Mouse (Mus musculus) lung, embryonic 14.5 days (tissue): ENCODE measurements around the gene Grm8. TPM values are rescaled to one million over a fixed set of nuclear protein-coding genes. Genes with fewer than 3 reads are reported as not detected.

Experiments
- ATAC-seq: fragments of 200-750 bp; cut with Nextera tagmentation; 2 replicates; pipeline ENCODE4 v1.8.0; 2017; ENCODE audit warnings: mild to moderate bottlenecking, moderate TSS enrichment, moderate library complexity; ENCODE audit not compliant: insufficient read depth
- DNase-seq: peaks from one replicate; pipeline ENCODE4 v3.0.0-alpha.2; 2015
- H3K27ac ChIP-seq: fragments of 300-500 bp; sonication (generic); 2 replicates; pipeline ENCODE4 v1.5.1; 2014; ENCODE audit warnings: low read depth, mild to moderate bottlenecking, moderate library complexity
- H3K27me3 ChIP-seq: fragments of 300-500 bp; sonication (generic); 2 replicates; pipeline ENCODE4 v1.6.1; 2014; ENCODE audit warnings: low read length, control low read depth; ENCODE audit not compliant: insufficient read depth
- H3K36me3 ChIP-seq: fragments of 300-500 bp; sonication (generic); 2 replicates; pipeline ENCODE4 v1.6.1; 2014; ENCODE audit warnings: control low read depth; ENCODE audit not compliant: insufficient read depth
- H3K4me1 ChIP-seq: fragments of 300-500 bp; sonication (generic); 2 replicates; pipeline ENCODE4 v1.6.1; 2014; ENCODE audit warnings: antibody characterized with exemption, control low read depth; ENCODE audit not compliant: insufficient read depth
- H3K4me2 ChIP-seq: fragments of 300-500 bp; sonication (generic); 2 replicates; pipeline ENCODE4 v1.6.1; 2014; ENCODE audit warnings: mild to moderate bottlenecking
- H3K4me3 ChIP-seq: fragments of 300-500 bp; sonication (generic); 2 replicates; pipeline ENCODE4 v1.5.1; 2014; ENCODE audit warnings: low read depth, low read length
- H3K9ac ChIP-seq: fragments of 300-500 bp; sonication (generic); 2 replicates; pipeline ENCODE4 v1.6.1; 2014
- H3K9me3 ChIP-seq: fragments of 300-500 bp; sonication (generic); 2 replicates; pipeline ENCODE4 v1.6.1; 2016; ENCODE audit warnings: low read depth, low read length, control low read depth
- CTCF ChIP-seq: IDR thresholded peaks from 2 replicates; pipeline ENCODE4 v1.5.1; 2016; ENCODE audit warnings: antibody characterized with exemption, low read depth
- WGBS: fragments of 180-500 bp; shearing (Covaris S2); extraction: QIAGEN DNeasy Blood & Tissue Kit; methylation state at CpG from one replicate; pipeline ENCODE4 v1.1.7; 2014; 5-methylcytosine and 5-hydroxymethylcytosine counted together
- polyA plus RNA-seq: library from polyadenylated mRNA; unstranded; fragments of >200 nt; fragmentation: Nextera tagmentation; extraction: Ambion mirVana; gene quantifications from 2 replicates; pipeline ENCODE4 v1.2.1, GENCODE M21; 2014

The Grm8 gene
- polyA plus RNA-seq, 1 experiment from 2014 or later, result not detected

GRCm38 (mm10) chr6:27977361-27977760, 157.6 kb downstream of the Grm8 start:
- no peaks in the 10 kb centered on the region for H3K27me3 ChIP-seq
- TF ChIP-seq CTCF, result no peak
- H3K9me3 ChIP-seq, result no peaks in the 10 kb centered on the region
- H3K4me1 ChIP-seq, result no peaks in the 10 kb centered on the region
- ATAC-seq (no peak), DNase-seq (no peak)
- 84% methylated on average over 5 of the region's 5 CpGs for WGBS
- no peak overlapping the region for H3K27ac ChIP-seq
- H3K4me3 ChIP-seq, result no peak overlapping the region
- no peaks in the 10 kb centered on the region for H3K36me3 ChIP-seq
- no peak overlapping the region for H3K4me2 ChIP-seq
- no peak overlapping the region for H3K9ac ChIP-seq

- Histone ChIP-seq H3K36me3 (no peaks in the 10 kb centered on the region), H3K4me3 (no peak overlapping the region), H3K9me3 (no peaks in the 10 kb centered on the region), H3K4me1 (no peaks in the 10 kb centered on the region), H3K27ac (no peak overlapping the region), H3K9ac (no peak overlapping the region), H3K4me2 (no peak overlapping the region), H3K27me3 (no peaks in the 10 kb centered on the region)
- TF ChIP-seq CTCF, result no peak
- ATAC-seq (no peak), DNase-seq (no peak)
- WGBS, result 79% methylated on average over 2 of the region's 2 CpGs
Measured at GRCm38 (mm10) chr6:27968859-27969258, 166.1 kb downstream of the Grm8 start.

GRCm38 (mm10) chr6:27967037-27967436, 167.9 kb downstream of the Grm8 start:
- Histone ChIP-seq H3K4me3 (no peak overlapping the region), H3K4me1 (no peaks in the 10 kb centered on the region), H3K9ac (no peak overlapping the region), H3K27me3 (no peaks in the 10 kb centered on the region), H3K36me3 (no peaks in the 10 kb centered on the region), H3K9me3 (no peaks in the 10 kb centered on the region), H3K27ac (no peak overlapping the region), H3K4me2 (no peak overlapping the region)
- ATAC-seq (no peak), DNase-seq (no peak)
- no peak for TF ChIP-seq CTCF
- WGBS, result 85% methylated on average over 3 of the region's 3 CpGs

GRCm38 (mm10) chr6:27965237-27965636, 169.7 kb downstream of the Grm8 start:
- H3K9me3 ChIP-seq, result no peaks in the 10 kb centered on the region
- H3K9ac ChIP-seq, result no peak overlapping the region
- no peaks in the 10 kb centered on the region for H3K27me3 ChIP-seq
- ATAC-seq (no peak), DNase-seq (no peak)
- H3K4me1 ChIP-seq, result no peaks in the 10 kb centered on the region
- no peak overlapping the region for H3K4me3 ChIP-seq
- H3K36me3 ChIP-seq, result no peaks in the 10 kb centered on the region
- no peak for TF ChIP-seq CTCF
- H3K27ac ChIP-seq, result no peak overlapping the region
- H3K4me2 ChIP-seq, result no peak overlapping the region
- WGBS, result 8% methylated on average over 2 of the region's 2 CpGs

GRCm38 (mm10) chr6:27963887-27964286, 171.1 kb downstream of the Grm8 start:
- no peak overlapping the region for H3K9ac ChIP-seq
- no peak for TF ChIP-seq CTCF
- no peaks in the 10 kb centered on the region for H3K27me3 ChIP-seq
- ATAC-seq (no peak), DNase-seq (no peak)
- WGBS, result 62% methylated on average over 1 of the region's 1 CpGs
- H3K9me3 ChIP-seq, result no peaks in the 10 kb centered on the region
- H3K4me2 ChIP-seq, result no peak overlapping the region
- H3K27ac ChIP-seq, result no peak overlapping the region
- no peaks in the 10 kb centered on the region for H3K4me1 ChIP-seq
- H3K4me3 ChIP-seq, result no peak overlapping the region
- no peaks in the 10 kb centered on the region for H3K36me3 ChIP-seq

- Histone ChIP-seq H3K4me2 (no peak overlapping the region), H3K9ac (no peak overlapping the region), H3K4me3 (no peak overlapping the region), H3K4me1 (no peaks in the 10 kb centered on the region), H3K36me3 (no peaks in the 10 kb centered on the region), H3K9me3 (no peaks in the 10 kb centered on the region), H3K27me3 (no peaks in the 10 kb centered on the region), H3K27ac (no peak overlapping the region)
- TF ChIP-seq CTCF, result no peak
- ATAC-seq (no peak), DNase-seq (no peak)
- WGBS, result 71% methylated on average over 6 of the region's 6 CpGs
Measured at GRCm38 (mm10) chr6:27956278-27956857, 178.6 kb downstream of the Grm8 start.

- H3K27ac ChIP-seq, result no peak overlapping the region
- no peak overlapping the region for H3K4me3 ChIP-seq
- ATAC-seq (no peak), DNase-seq (no peak)
- no peak for TF ChIP-seq CTCF
- no peaks in the 10 kb centered on the region for H3K9me3 ChIP-seq
- 79% methylated on average over 5 of the region's 5 CpGs for WGBS
- H3K27me3 ChIP-seq, result no peaks in the 10 kb centered on the region
- no peaks in the 10 kb centered on the region for H3K36me3 ChIP-seq
- H3K9ac ChIP-seq, result no peak overlapping the region
- H3K4me1 ChIP-seq, result no peaks in the 10 kb centered on the region
- H3K4me2 ChIP-seq, result no peak overlapping the region
Measured at GRCm38 (mm10) chr6:27951433-27951832, 183.5 kb downstream of the Grm8 start.

- no peak overlapping the region for H3K9ac ChIP-seq
- H3K4me3 ChIP-seq, result no peak overlapping the region
- TF ChIP-seq CTCF, result no peak
- WGBS, result 37% methylated on average over 3 of the region's 3 CpGs
- no peaks in the 10 kb centered on the region for H3K27me3 ChIP-seq
- H3K4me2 ChIP-seq, result no peak overlapping the region
- H3K4me1 ChIP-seq, result no peaks in the 10 kb centered on the region
- no peak overlapping the region for H3K27ac ChIP-seq
- no peaks in the 10 kb centered on the region for H3K9me3 ChIP-seq
- no peaks in the 10 kb centered on the region for H3K36me3 ChIP-seq
- no peak for DNase-seq
- ATAC-seq, result no peak
Measured at GRCm38 (mm10) chr6:27928058-27928457, 206.9 kb downstream of the Grm8 start.
